Mouse (Mus musculus) left cerebral cortex, postnatal 36 days (tissue): ENCODE data around the gene Ociad1. TPM values are rescaled to one million over a fixed set of nuclear protein-coding genes. Genes with fewer than 3 reads are reported as not detected.

Experiments
- DNase-seq, 2 experiments: peaks; one replicate each; pipeline ENCODE4 v3.0.0; 2021 to 2022; ENCODE audit warnings: low spot score in 2 of 2, mixed read lengths in 1 of 2
- intact Hi-C: fragments of 180-260 bp; cut with DNase I; formaldehyde crosslinking; loops from one replicate; pipeline ENCODE4 v1.15.1; 2025
- total RNA-seq, 2 experiments: library from RNA; stranded (reverse); gene quantifications; 2 replicates each; pipeline ENCODE4 v1.2.3; 2021

Gene Ociad1
- total RNA-seq, 2 experiments from 2014 or later = 448 to 466 TPM

- no peak for DNase-seq
- intact Hi-C loops = no loop called here
Measured at GRCm38 (mm10) chr5:73362791-73363190, 70.2 kb downstream of the Ociad1 start.

Other genes starting within 250 kb of the Ociad1 start
- gene Fryl, start 36.2 kb upstream of the Ociad1 start, total RNA-seq = 10 to 100 TPM; 48.6 to 80.3 TPM
- gene Ociad2, start 48.2 kb downstream of the Ociad1 start, total RNA-seq = 100 to 1,000 TPM; 110 to 119 TPM
- 1 to 10 TPM; 1.7 to 2.1 TPM for gene Cwh43, start 113.3 kb downstream of the Ociad1 start, total RNA-seq
- gene Dcun1d4, start 188.2 kb downstream of the Ociad1 start, total RNA-seq = 100 to 1,000 TPM; 120 to 135 TPM